Mouse (Mus musculus) CH12.LX (cell line): ENCODE measurements around the gene Brap. TPM values are rescaled to one million over a fixed set of nuclear protein-coding genes. Genes with fewer than 3 reads are reported as not detected.
"Not testable (repeated sequence)": the region's sequence is repeated elsewhere in the genome, so short reads cannot be mapped to it uniquely, and the experiment has no call there.

Experiments
- DNase-seq: peaks from one replicate; pipeline ENCODE4 v3.0.0-alpha.2; 2013; ENCODE audit errors: extremely low read depth
- H3K27ac ChIP-seq: 2 replicates; pipeline ENCODE4 v1.5.1; 2012; ENCODE audit warnings: low read depth, mild to moderate bottlenecking, control low read depth, moderate library complexity; ENCODE audit not compliant: insufficient read depth
- H3K27me3 ChIP-seq: replicated peaks from 2 replicates; pipeline ENCODE3; 2012; ENCODE audit warnings: inconsistent platforms
- H3K36me3 ChIP-seq, 2 experiments: replicated peaks in 1 of 2; 2 replicates each; pipeline versions ENCODE3 to v1.6.1; 2012; ENCODE audit warnings: inconsistent platforms in 1 of 2, low read length in 1 of 2, mild to moderate bottlenecking in 1 of 2, mixed read lengths in 1 of 2, moderate library complexity in 1 of 2; ENCODE audit not compliant: control insufficient read depth in 1 of 2, insufficient read depth in 1 of 2
- H3K4me1 ChIP-seq, 2 experiments: 2 replicates each; pipeline ENCODE4 v1.6.1; 2012; ENCODE audit warnings: inconsistent platforms in 1 of 2, moderate library complexity in 1 of 2; ENCODE audit not compliant: insufficient read depth in 2 of 2, control insufficient read depth in 1 of 2
- H3K4me2 ChIP-seq: 2 replicates; pipeline ENCODE4 v1.6.1; 2012; ENCODE audit warnings: low read depth, mild to moderate bottlenecking, control low read depth; ENCODE audit not compliant: poor library complexity, insufficient read depth, severe bottlenecking
- H3K4me3 ChIP-seq, 3 experiments: fragments of 150-350 bp in 1 of 3; sonication (generic) in 1 of 3; replicated peaks in 1 of 3; 2 replicates each; pipeline versions ENCODE3 to v1.5.1; 2011 to 2012; ENCODE audit warnings: low read depth in 2 of 3, low read length in 2 of 3, mild to moderate bottlenecking in 2 of 3, moderate library complexity in 2 of 3, control low read depth in 1 of 3, improper control_type of control experiment in 1 of 3, inconsistent platforms in 1 of 3, mixed read lengths in 1 of 3; ENCODE audit not compliant: poor library complexity in 1 of 3
- H3K79me2 ChIP-seq: replicated peaks from 2 replicates; pipeline ENCODE4 v1.6.1; 2012; ENCODE audit warnings: mild to moderate bottlenecking, moderate library complexity; ENCODE audit not compliant: control insufficient read depth, poor library complexity, insufficient read depth, severe bottlenecking; ENCODE audit errors: extremely low read depth
- H3K9ac ChIP-seq: 2 replicates; pipeline ENCODE4 v1.6.1; 2012; ENCODE audit warnings: low read depth, mild to moderate bottlenecking, control low read depth, moderate library complexity; ENCODE audit not compliant: insufficient read depth
- H3K9me3 ChIP-seq: replicated peaks from 2 replicates; pipeline ENCODE3; 2012; ENCODE audit warnings: low read length, inconsistent platforms, mixed read lengths
- CHD1 ChIP-seq: IDR thresholded peaks from 2 replicates; pipeline ENCODE4 v1.6.1; 2012; ENCODE audit warnings: low read depth, low read length, improper control_type of control experiment, inconsistent platforms
- ELF1 ChIP-seq: IDR thresholded peaks from 2 replicates; pipeline ENCODE4 v1.6.1; 2014; ENCODE audit warnings: low read depth, mild to moderate bottlenecking, inconsistent platforms, low read length, improper control_type of control experiment
- EP300 ChIP-seq: IDR thresholded peaks from 2 replicates; pipeline ENCODE4 v1.6.1; 2011; ENCODE audit warnings: low read length, improper control_type of control experiment
- ETS1 ChIP-seq: conservative IDR thresholded peaks from 2 replicates; pipeline ENCODE4 v1.6.1; 2012; ENCODE audit warnings: low read depth, mild to moderate bottlenecking, inconsistent platforms, low read length, improper control_type of control experiment, moderate library complexity
- GABPA ChIP-seq: IDR thresholded peaks from 2 replicates; pipeline ENCODE4 v1.6.1; 2012; ENCODE audit warnings: low read depth, low read length, improper control_type of control experiment, inconsistent platforms; ENCODE audit not compliant: insufficient replicate concordance
- HCFC1 ChIP-seq: IDR thresholded peaks from 2 replicates; pipeline ENCODE4 v1.6.1; 2012; ENCODE audit warnings: low read depth, mild to moderate bottlenecking, inconsistent platforms, low read length, improper control_type of control experiment
- JUN ChIP-seq: IDR thresholded peaks from 2 replicates; pipeline ENCODE4 v1.6.1; 2011; ENCODE audit warnings: low read depth, mild to moderate bottlenecking, low read length, improper control_type of control experiment, moderate library complexity; ENCODE audit not compliant: insufficient read depth
- MAFK ChIP-seq: IDR thresholded peaks from 2 replicates; pipeline ENCODE4 v1.6.1; 2011; ENCODE audit warnings: low read length, improper control_type of control experiment; ENCODE audit not compliant: insufficient replicate concordance
- MAX ChIP-seq: IDR thresholded peaks from 2 replicates; pipeline ENCODE4 v1.6.1; 2011; ENCODE audit warnings: low read length, improper control_type of control experiment
- MAZ ChIP-seq: IDR thresholded peaks from 2 replicates; pipeline ENCODE4 v1.6.1; 2012; ENCODE audit warnings: low read depth, mild to moderate bottlenecking, inconsistent platforms, low read length, improper control_type of control experiment, moderate library complexity
- MXI1 ChIP-seq: IDR thresholded peaks from 2 replicates; pipeline ENCODE4 v1.6.1; 2011; ENCODE audit warnings: mild to moderate bottlenecking, low read depth, low read length, improper control_type of control experiment
- MYC ChIP-seq: IDR thresholded peaks from 2 replicates; pipeline ENCODE4 v1.6.1; 2011; ENCODE audit warnings: low read depth, mild to moderate bottlenecking, improper control_type of control experiment, low read length
- NRF1 ChIP-seq: IDR thresholded peaks from 2 replicates; pipeline ENCODE4 v1.6.1; 2014; ENCODE audit warnings: low read depth, mild to moderate bottlenecking, inconsistent platforms, low read length, improper control_type of control experiment, moderate library complexity
- POLR2A ChIP-seq: IDR thresholded peaks from 2 replicates; pipeline ENCODE4 v1.6.1; 2011; ENCODE audit warnings: low read depth, mild to moderate bottlenecking, improper control_type of control experiment, low read length
- POLR2AphosphoS2 ChIP-seq: IDR thresholded peaks from 2 replicates; pipeline ENCODE4 v1.6.1; 2011; ENCODE audit warnings: low read depth, low read length, improper control_type of control experiment
- RCOR1 ChIP-seq: conservative IDR thresholded peaks from 2 replicates; pipeline ENCODE4 v1.6.1; 2012; ENCODE audit warnings: low read depth, mild to moderate bottlenecking, inconsistent platforms, low read length, improper control_type of control experiment
- SIN3A ChIP-seq: IDR thresholded peaks from 2 replicates; pipeline ENCODE4 v1.6.1; 2012; ENCODE audit warnings: low read length, improper control_type of control experiment, inconsistent platforms
- SMC3 ChIP-seq: IDR thresholded peaks from 2 replicates; pipeline ENCODE4 v1.6.1; 2011; ENCODE audit warnings: low read depth, low read length, improper control_type of control experiment
- UBTF ChIP-seq: IDR thresholded peaks from 2 replicates; pipeline ENCODE4 v1.6.1; 2012; ENCODE audit warnings: low read depth, mild to moderate bottlenecking, inconsistent platforms, low read length, improper control_type of control experiment, moderate library complexity
- ZNF384 ChIP-seq: IDR thresholded peaks from 2 replicates; pipeline ENCODE4 v1.6.1; 2012; ENCODE audit warnings: low read depth, low read length, improper control_type of control experiment, inconsistent platforms
- dilution Hi-C: fragments of 300-500 bp; cut with MboI; formaldehyde crosslinking; loops from 2 replicates; pipeline ENCODE4 v1.14.3; 2020; ENCODE audit warnings: low sequenced_read_pairs; ENCODE audit not compliant: extremely low pct_unique_long_range_greater_than_20kb, extremely low pct_ligation_motif_present
- in situ Hi-C: fragments of 300-500 bp; cut with MboI; formaldehyde crosslinking; loops from 3 replicates; pipeline ENCODE4 v1.14.3; 2019; ENCODE audit warnings: low sequenced_read_pairs, low pct_ligation_motif_present, low pct_unique_long_range_greater_than_20kb, mixed read lengths
- polyA plus RNA-seq: library from polyadenylated mRNA; unstranded; fragments of >175 nt; gene quantifications from 2 replicates; pipeline ENCODE4 v1.2.1, GENCODE M21; 2012; ENCODE audit warnings: low read depth; ENCODE audit not compliant: insufficient read length
- total RNA-seq, 2 experiments: library from RNA; depleted of rRNA; stranded (reverse); fragments of 300-350 nt in 1 of 2; fragments of >200 nt in 1 of 2; gene quantifications; 2 replicates each; pipeline ENCODE4 v1.2.3; 2012 to 2014

Brap gene
- total and polyA plus RNA-seq, 3 experiments = 23.7 to 33.3 (median 29.8) TPM

GRCm38 (mm10) chr5:121686113-121686898, 25.9 kb downstream of the Brap start:
- no peak for DNase-seq
- H3K9me3 ChIP-seq = no peaks in the 10 kb centered on the region
- H3K27me3 ChIP-seq = no peaks in the 10 kb centered on the region
- no peak overlapping the region for H3K9ac ChIP-seq
- dilution Hi-C loops = no loop called here
- no peak overlapping the region for H3K4me2 ChIP-seq
- no peak overlapping the region for H3K27ac ChIP-seq
- no peaks in the 10 kb centered on the region for H3K79me2 ChIP-seq
- in situ Hi-C loops = no loop called here
- peaks cover 43 to 66% of the 10 kb centered on the region in 2 experiments for H3K36me3 ChIP-seq
- TF ChIP-seq CHD1 (no peak), EP300 (no peak), NRF1 (no peak), JUN (no peak), HCFC1 (no peak), UBTF (no peak), ETS1 (no peak), SMC3 (no peak), GABPA (no peak), MXI1 (no peak), MAFK (no peak), RCOR1 (no peak), MAX (no peak), ELF1 (no peak), POLR2A (no peak), ZNF384 (no peak), MAZ (no peak), MYC (no peak), POLR2AphosphoS2 (no peak)
- no peak overlapping the region for H3K4me3 ChIP-seq
- no peaks in the 10 kb centered on the region for H3K4me1 ChIP-seq

- H3K79me2 ChIP-seq = no peaks in the 10 kb centered on the region
- H3K27me3 ChIP-seq = no peaks in the 10 kb centered on the region
- H3K9ac ChIP-seq = no peak overlapping the region
- no peak overlapping the region for H3K27ac ChIP-seq
- DNase-seq = no peak
- TF ChIP-seq SIN3A = no peak
- in situ Hi-C loops (no loop called here), dilution Hi-C loops (no loop called here)
- no peak overlapping the region for H3K4me3 ChIP-seq
- no peak overlapping the region for H3K4me2 ChIP-seq
- peaks cover 7 to 25% of the 10 kb centered on the region in 2 experiments for H3K36me3 ChIP-seq
- H3K9me3 ChIP-seq = no peaks in the 10 kb centered on the region
- H3K4me1 ChIP-seq = no peaks in the 10 kb centered on the region
Observed at GRCm38 (mm10) chr5:121690482-121691211, 30.3 kb downstream of the Brap start.

- H3K27me3 ChIP-seq, H3K4me1 ChIP-seq, DNase-seq, H3K4me3 ChIP-seq, H3K4me2 ChIP-seq, H3K9me3 ChIP-seq, H3K9ac ChIP-seq, H3K79me2 ChIP-seq, dilution Hi-C loops, H3K27ac ChIP-seq, in situ Hi-C loops: not testable (repeated sequence)
- H3K36me3 ChIP-seq = peaks cover 3 to 17% of the 10 kb centered on the region in 2 experiments
Observed at GRCm38 (mm10) chr5:121691436-121691835, 31.1 kb downstream of the Brap start.
